Mouse (Mus musculus): ENCODE results near the gene Dock8.

Gene Dock8

DNA sequence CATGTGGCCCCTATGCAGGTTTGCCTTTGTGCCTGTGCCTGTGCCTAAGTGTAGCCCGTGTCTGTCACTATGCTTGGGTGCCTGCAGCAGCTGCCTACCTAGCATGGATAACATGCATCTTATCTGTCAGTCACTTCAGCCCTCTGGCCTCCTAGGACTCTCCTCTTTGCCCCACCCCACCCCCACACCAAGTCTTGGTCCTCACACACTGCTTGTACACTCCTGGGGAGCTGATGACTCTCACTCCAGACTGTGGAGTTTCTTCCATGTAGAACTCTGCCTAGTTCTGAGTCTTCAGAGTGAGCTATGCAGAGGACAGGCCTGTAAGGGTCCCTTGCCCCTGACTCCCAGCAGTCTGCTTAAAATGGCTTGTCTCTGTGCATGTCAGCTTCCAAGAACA is 136.8 kb downstream of the Dock8 start:
- no peak for DNase-seq

DNA sequence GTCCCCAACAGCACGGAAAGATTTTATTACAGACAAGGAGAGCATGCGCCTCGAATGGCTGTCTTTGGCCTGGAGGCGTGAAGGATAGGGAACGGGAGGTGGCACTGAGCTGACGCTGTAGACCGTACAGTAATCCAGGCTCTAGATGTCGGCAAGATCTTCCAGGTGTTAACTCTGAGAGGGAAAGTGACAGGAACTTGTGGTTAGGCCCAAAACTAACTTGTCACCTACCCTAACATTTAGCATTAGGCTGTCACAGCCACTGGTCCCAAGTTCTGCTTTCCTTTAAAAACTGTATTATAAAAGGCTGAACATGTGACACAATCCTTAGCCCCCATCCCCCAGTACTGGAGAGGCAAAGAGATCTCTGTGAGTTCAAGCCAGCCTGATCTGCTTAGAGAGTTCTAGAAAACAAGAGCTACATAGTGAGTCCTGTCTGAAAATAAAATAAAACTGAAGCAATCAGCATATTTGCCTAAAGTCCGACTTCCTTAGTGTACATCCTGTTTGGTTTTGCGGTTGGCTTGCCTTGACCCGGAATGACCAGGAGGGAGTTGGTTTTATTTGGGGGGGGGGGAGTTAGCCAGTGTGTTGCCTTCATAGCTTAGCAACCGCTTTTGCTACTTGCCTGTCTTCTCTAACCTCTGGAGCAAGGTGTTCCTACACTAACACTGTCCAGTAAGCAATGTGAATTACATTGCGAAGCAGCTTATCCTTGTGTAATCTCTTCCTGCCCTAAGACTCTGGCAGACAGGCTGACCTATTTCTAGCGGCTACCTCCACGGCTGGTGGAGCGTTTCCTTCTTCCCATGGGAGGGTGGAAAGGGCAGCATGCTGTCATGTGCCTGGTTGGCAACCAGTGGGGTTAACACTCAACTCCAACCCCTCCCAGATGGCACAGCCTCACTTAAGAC is 138.8 kb downstream of the Dock8 start:
- no peak for DNase-seq

- DNase-seq: peak; percentile 8
These were observed 145.0 kb downstream of the Dock8 start for GRCm38 (mm10) chr19:25144110-25145028.

- DNase-seq: no peak
These were observed 145.8 kb downstream of the Dock8 start for GRCm38 (mm10) chr19:25145116-25145515.

GRCm38 (mm10) chr19:25146122-25146521 is 146.8 kb downstream of the Dock8 start:
- no peak for DNase-seq

DNA sequence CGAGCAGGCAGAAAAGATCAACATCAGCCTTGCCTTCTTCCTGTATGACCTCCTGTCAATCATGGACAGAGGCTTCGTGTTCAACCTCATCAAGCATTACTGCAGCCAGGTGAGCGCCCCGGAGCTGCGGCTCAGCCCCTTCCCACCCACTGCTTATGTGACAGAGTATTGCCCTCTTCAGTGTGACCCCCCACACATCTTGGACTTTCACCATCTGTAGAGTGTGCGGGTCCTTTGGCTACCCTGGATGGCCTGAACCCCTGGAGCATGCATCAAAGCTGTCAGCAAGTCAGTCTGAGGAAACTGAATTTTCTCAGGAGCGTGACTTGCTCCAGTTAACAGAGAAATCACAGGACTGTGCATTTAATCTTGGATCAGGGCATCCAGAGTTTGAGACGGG is 150.5 kb downstream of the Dock8 start:
- DNase-seq: no peak

- no peak for DNase-seq
These were observed 155.3 kb downstream of the Dock8 start for GRCm38 (mm10) chr19:25154506-25155178.

GRCm38 (mm10) chr19:25155250-25155649 is 155.9 kb downstream of the Dock8 start:
- DNase-seq: no peak

- no peak for DNase-seq
These were observed 156.4 kb downstream of the Dock8 start for GRCm38 (mm10) chr19:25155709-25156108.

GRCm38 (mm10) chr19:25162270-25162669 is 162.9 kb downstream of the Dock8 start:
- no peak for DNase-seq

DNA sequence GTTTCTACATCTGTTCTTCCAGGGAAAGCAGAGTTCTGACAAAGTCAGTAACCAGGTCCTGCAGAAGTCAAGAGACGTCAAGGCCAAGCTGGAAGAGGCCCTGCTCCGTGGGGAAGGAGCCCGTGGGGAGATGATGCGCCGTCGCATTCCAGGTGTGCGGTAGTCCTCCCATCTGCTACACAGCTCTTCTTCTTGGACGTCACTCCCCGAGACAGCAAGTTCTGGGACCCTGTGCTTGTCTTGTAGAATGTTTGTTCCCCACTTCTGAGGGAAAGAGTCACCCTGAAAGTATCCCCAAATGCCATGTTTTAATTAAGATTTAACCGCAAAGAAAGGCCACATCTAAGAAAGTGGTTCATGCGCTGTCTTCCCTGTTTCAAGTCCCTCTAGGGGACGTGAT is 164.1 kb downstream of the Dock8 start:
- no peak for DNase-seq

- no peak for DNase-seq
These were observed 167.1 kb downstream of the Dock8 start for GRCm38 (mm10) chr19:25166412-25166811.

GRCm38 (mm10) chr19:25171395-25171794 is 172.1 kb downstream of the Dock8 start:
- no peak for DNase-seq

- no peak for DNase-seq
These were observed 177.4 kb downstream of the Dock8 start for GRCm38 (mm10) chr19:25176746-25177145.

- no peak for DNase-seq
These were observed 180.7 kb downstream of the Dock8 start for GRCm38 (mm10) chr19:25180024-25180423.

GRCm38 (mm10) chr19:25180547-25180946 is 181.2 kb downstream of the Dock8 start:
- DNase-seq: no peak

DNA sequence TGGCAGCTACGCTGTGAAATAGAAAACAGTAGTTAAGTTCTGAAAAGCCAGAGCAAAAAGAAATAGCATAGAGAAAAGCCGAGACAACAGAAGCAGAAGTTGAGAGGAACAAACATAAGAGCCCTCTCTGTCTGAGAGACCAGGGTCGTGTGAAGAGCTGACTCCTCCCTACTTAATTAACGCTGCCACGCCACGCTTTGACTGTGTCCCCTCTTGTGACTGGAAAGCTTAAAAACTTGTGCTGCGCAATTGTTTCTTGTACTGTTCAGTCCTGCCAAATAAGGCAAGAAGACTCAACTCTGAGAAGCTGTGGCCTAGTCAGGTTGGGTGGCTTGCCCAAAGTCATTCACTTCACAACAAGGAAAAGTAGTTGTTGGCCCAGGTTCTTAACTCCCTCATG is 184.7 kb downstream of the Dock8 start:
- DNase-seq: no peak

DNA sequence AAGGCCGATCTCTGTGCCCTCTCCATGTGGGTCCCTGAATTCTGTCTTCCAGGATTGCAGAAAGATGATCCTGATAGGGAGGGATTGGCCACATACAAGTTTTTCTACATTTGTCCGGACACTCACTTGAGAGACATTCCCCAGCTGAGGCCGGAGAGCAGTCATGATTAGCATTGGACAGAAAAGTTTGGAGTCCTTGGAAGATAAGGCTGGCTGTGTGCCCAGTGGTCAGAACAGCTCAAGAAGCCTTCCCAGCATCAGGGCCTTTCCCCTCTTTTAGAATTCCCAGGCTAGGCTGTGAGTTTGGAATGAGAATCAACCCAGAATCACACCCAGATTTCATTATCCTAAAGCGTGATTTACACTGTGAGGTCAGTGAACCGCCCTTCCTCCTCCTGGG is 187.0 kb downstream of the Dock8 start:
- DNase-seq: no peak

- DNase-seq: no peak
These were observed 188.3 kb downstream of the Dock8 start for GRCm38 (mm10) chr19:25187681-25188080.

- DNase-seq: no peak
These were observed 194.4 kb downstream of the Dock8 start for GRCm38 (mm10) chr19:25193751-25194150.

DNA sequence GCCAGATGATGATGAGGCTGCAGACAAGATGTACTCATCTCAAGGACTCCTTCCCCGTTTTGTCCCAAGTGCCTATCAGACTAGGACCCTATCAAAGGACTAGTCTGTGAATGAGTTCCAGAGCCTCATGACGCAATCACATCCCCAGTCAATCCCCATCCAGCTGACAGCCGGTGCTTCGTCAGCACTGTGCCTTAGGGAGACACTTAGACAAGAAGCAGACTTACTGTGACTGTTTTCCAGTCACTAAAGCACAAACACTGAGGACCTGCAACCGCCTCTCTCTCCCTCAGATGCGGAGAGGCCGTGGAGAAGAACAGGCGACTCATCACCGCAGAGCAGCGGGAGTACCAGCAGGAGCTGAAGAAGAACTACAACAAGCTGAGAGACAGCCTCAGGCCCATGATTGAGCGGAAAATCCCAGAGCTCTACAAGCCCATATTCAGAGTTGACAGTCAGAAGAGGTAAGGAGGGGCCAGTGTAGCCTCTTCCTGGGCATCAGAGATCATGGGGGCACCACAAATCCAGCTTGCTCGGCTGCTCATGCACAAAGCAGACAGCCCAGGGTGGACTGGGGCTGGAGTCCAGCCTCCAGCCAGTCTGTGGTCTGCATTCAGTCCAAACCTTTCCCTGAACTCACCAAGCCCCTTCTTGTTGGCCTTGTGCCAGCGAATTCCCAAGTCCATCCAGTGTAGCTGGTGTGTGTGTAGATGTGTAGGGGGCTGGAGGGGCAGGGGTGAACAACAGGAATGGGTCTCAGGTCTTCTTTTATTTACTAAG is 200.9 kb downstream of the Dock8 start:
- DNase-seq: no peak

DNA sequence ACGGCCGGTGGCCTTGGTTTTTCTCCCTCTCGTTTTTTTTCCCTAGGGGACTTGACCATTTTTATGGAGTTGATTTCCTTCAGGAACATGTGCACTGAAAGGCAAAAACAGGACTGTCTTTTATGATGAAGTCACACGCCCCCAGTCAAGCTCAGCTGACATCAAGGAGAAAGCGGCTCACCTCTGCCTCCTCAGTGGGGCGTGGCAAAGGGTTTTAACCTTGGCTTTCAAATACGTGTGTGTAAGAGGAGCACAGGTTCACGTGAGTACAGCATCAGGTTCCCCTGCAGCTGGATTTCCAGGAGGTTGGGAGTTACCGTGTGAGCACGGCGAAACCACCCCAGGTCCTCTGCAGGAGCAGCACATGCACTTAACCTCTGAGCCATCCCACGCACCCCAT is 203.7 kb downstream of the Dock8 start:
- no peak for DNase-seq

Data from cerebellum, adult 11 months (tissue).